Mouse (Mus musculus): ENCODE data around the gene Cd248. TPM values are rescaled to one million over a fixed set of nuclear protein-coding genes. Genes with fewer than 3 reads are reported as not detected.

Cd248 gene
- total and polyA plus RNA-seq, 2 experiments from 2014 or later: 15.7 to 22.0 TPM

DNA sequence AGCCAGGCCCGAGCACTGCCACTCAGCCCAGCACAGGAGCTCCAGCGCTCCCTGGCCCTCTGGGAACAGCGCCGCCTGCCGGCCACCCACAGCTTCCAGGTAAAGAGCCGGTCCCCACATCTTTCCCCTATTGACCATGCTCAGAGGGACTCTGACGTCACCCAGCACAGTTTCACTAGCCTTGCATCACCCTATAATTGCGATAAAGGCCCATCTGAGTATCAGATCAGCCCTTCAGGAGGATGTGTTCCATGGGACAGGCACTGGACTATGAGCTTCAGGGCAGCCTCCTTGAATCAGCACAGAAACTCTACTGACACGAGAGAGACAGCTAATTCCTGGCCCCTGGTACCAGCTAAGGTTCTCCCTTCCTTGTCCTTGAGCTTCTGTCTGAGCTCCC is 14.0 kb upstream of the Cd248 start:
- H3K9ac ChIP-seq (replicated peaks; ENCODE audit: low read length, poor library complexity, severe bottlenecking): no peak overlapping the region
- H3K9me3 ChIP-seq (ENCODE audit: low read length): no peaks in the 10 kb centered on the region
- H3K4me1 ChIP-seq (ENCODE audit: insufficient read depth, low read length): peaks cover 3% of the 10 kb centered on the region
- no peak for DNase-seq (ENCODE audit: low spot score)
- H3K36me3 ChIP-seq (ENCODE audit: insufficient read depth, low read length): peaks cover 9% of the 10 kb centered on the region
- H3K4me2 ChIP-seq (ENCODE audit: low read depth, low read length, poor library complexity, severe bottlenecking): no peak overlapping the region
- peaks cover 23% of the 10 kb centered on the region; the same call in 1 of the 2 replicates for H3K27me3 ChIP-seq (ENCODE audit: insufficient read depth, low read length)
- H3K4me3 ChIP-seq (ENCODE audit: low read depth, low read length): no peak overlapping the region
- peak; percentile 70 for TF ChIP-seq CTCF (IDR thresholded peaks at IDR 0.05)
- WGBS: 18% methylated on average over 9 of the region's 9 CpGs
- ATAC-seq (ENCODE audit: low FRiP score): no peak
- H3K27ac ChIP-seq (ENCODE audit: low read depth, low read length): no peak overlapping the region

GRCm38 (mm10) chr19:5056251-5056650 is 11.6 kb upstream of the Cd248 start:
- 11% methylated on average over 6 of the region's 6 CpGs for WGBS
- no peak overlapping the region for H3K9ac ChIP-seq (replicated peaks; ENCODE audit: low read length, poor library complexity, severe bottlenecking)
- H3K27me3 ChIP-seq (ENCODE audit: insufficient read depth, low read length): peaks cover 20% of the 10 kb centered on the region; the same call in 1 of the 2 replicates
- peak; percentile 82 for TF ChIP-seq CTCF (IDR thresholded peaks at IDR 0.05)
- no peaks in the 10 kb centered on the region for H3K4me1 ChIP-seq (ENCODE audit: insufficient read depth, low read length)
- no peak overlapping the region for H3K27ac ChIP-seq (ENCODE audit: low read depth, low read length)
- H3K4me3 ChIP-seq (ENCODE audit: low read depth, low read length): no peak overlapping the region
- H3K36me3 ChIP-seq (ENCODE audit: insufficient read depth, low read length): no peaks in the 10 kb centered on the region
- DNase-seq (ENCODE audit: low spot score) (peak; percentile 60), ATAC-seq (ENCODE audit: low FRiP score) (peak; percentile 50; the same call in 1 of the 2 replicates)
- no peak overlapping the region for H3K4me2 ChIP-seq (ENCODE audit: low read depth, low read length, poor library complexity, severe bottlenecking)
- no peaks in the 10 kb centered on the region for H3K9me3 ChIP-seq (ENCODE audit: low read length)

GRCm38 (mm10) chr19:5057876-5058775 is 9.8 kb upstream of the Cd248 start:
- 27% methylated on average over 16 of the region's 16 CpGs for WGBS
- peaks cover 6% of the 10 kb centered on the region; the same call in 1 of the 2 replicates for H3K27me3 ChIP-seq (ENCODE audit: insufficient read depth, low read length)
- H3K4me3 ChIP-seq (ENCODE audit: low read depth, low read length): no peak overlapping the region
- H3K4me2 ChIP-seq (ENCODE audit: low read depth, low read length, poor library complexity, severe bottlenecking): no peak overlapping the region
- ATAC-seq (ENCODE audit: low FRiP score): no peak
- no peak overlapping the region for H3K9ac ChIP-seq (replicated peaks; ENCODE audit: low read length, poor library complexity, severe bottlenecking)
- TF ChIP-seq CTCF (IDR thresholded peaks at IDR 0.05): no peak
- H3K27ac ChIP-seq (ENCODE audit: low read depth, low read length): no peak overlapping the region
- no peak for DNase-seq (ENCODE audit: low spot score)
- H3K4me1 ChIP-seq (ENCODE audit: insufficient read depth, low read length): no peaks in the 10 kb centered on the region
- H3K9me3 ChIP-seq (ENCODE audit: low read length): no peaks in the 10 kb centered on the region
- no peaks in the 10 kb centered on the region for H3K36me3 ChIP-seq (ENCODE audit: insufficient read depth, low read length)

DNA sequence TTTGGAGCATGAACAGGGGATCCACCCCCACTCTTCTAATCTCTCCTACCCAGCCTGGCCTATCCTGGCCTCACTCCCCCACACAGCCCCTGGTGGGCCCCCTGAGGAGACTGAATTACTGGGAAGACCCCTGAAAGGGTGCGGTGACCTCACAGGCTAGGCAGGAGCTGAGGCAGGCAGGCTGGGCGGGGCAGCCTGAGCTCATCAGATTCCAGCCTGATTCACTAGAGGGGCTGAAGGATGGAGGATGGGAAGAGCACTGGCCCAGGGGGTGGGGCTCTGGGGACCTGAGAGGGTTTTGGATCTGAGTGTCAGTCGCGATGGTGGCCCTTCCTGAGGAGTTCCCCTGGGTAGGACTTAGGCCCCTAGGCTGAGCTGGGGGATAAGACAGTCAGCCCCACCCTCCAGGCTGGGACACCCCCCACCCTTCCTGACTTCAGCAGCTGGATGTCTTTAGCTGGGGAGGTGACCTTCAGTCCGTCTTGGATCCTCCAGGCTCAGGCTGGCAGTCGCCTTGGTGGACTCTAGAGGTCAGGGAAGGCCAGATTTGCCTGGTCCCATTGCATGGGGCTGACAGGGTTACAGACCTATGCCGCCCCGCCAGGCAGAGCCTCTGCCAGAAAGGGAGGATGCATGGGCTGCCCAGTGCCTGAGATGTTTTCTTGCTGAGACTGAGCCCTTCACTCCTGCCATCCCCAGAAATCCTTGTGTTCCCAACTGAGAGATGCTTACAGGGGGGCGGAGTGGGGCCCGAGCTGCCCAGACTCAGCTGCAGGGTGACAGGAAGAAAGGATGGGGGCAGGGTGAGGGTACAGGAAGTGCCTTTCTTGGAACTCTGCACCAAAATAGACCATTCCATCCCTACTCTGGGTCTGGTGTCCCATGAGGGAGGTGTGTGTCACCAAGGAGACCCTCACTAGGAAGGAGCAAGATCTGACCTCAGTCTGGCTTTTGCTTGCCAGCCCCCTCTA is 8.8 kb upstream of the Cd248 start:
- Histone ChIP-seq H3K4me2 (ENCODE audit: low read depth, low read length, poor library complexity, severe bottlenecking) (no peak overlapping the region), H3K9me3 (ENCODE audit: low read length) (no peaks in the 10 kb centered on the region), H3K27me3 (ENCODE audit: insufficient read depth, low read length) (no peaks in the 10 kb centered on the region), H3K36me3 (ENCODE audit: insufficient read depth, low read length) (no peaks in the 10 kb centered on the region), H3K27ac (ENCODE audit: low read depth, low read length) (no peak overlapping the region), H3K4me1 (ENCODE audit: insufficient read depth, low read length) (no peaks in the 10 kb centered on the region), H3K9ac (replicated peaks; ENCODE audit: low read length, poor library complexity, severe bottlenecking) (no peak overlapping the region), H3K4me3 (ENCODE audit: low read depth, low read length) (no peak overlapping the region)
- ATAC-seq (ENCODE audit: low FRiP score) (0 out of 2 replicates have a peak, but pooled peaks have one; percentile 15), DNase-seq (ENCODE audit: low spot score) (no peak)
- TF ChIP-seq CTCF (IDR thresholded peaks at IDR 0.05): no peak
- WGBS: 22% methylated on average over 10 of the region's 10 CpGs

DNA sequence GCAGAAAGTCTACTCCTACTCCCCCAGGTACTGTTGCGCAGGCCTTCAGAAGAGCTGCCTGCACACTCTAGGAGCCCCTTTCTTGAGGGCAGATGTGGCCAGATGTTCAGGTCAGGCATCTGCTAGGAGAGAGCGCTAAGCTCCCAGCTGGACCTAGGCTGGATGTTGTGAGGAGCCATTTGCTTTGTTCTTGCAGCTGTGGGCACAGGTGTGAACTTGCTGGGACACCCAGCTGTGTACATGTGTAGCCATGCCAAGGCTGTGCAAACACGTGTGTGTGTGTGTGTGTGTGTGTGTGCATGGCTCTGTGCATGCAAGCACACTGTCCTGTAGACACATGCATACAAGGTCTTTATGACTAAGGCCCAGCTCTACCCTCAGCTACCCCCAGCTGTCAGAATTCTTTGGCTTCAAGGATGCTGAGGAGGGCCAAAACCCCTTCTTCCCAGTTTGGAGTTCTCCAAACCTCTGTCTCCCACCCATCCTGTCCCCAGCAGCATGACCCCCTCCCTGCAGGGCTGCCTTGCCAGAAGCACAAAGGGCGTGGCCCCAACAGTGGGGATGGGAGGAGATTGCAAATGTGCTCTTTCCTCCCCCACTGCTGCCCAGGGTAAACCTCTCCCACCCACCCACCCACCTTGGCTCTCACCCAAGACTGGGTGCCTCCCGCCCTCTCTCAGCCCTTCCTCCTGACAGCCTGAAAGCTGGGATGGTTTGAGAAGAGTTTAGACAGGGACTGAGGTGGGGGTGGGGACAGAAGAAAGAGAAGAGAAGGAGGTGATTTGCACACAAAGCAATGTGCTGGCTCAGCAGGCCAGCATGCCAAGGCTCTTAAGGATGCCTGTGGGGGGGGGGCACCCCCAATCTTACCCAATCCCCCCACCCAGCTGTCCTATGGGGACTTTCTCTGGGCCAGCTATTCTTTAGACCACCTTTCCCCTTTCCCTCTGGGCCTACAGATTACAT is 7.2 kb upstream of the Cd248 start:
- Histone ChIP-seq H3K27me3 (ENCODE audit: insufficient read depth, low read length) (no peaks in the 10 kb centered on the region), H3K9ac (replicated peaks; ENCODE audit: low read length, poor library complexity, severe bottlenecking) (no peak overlapping the region), H3K4me3 (ENCODE audit: low read depth, low read length) (no peak overlapping the region), H3K4me1 (ENCODE audit: insufficient read depth, low read length) (no peaks in the 10 kb centered on the region), H3K4me2 (ENCODE audit: low read depth, low read length, poor library complexity, severe bottlenecking) (no peak overlapping the region), H3K36me3 (ENCODE audit: insufficient read depth, low read length) (no peaks in the 10 kb centered on the region), H3K9me3 (ENCODE audit: low read length) (no peaks in the 10 kb centered on the region), H3K27ac (ENCODE audit: low read depth, low read length) (no peak overlapping the region)
- DNase-seq (ENCODE audit: low spot score): no peak
- ATAC-seq (ENCODE audit: low FRiP score): no peak
- no peak for TF ChIP-seq CTCF (IDR thresholded peaks at IDR 0.05)
- WGBS: 56% methylated on average over 4 of the region's 5 CpGs
